Mouse (Mus musculus) brain, embryonic 14.5 days (tissue): ENCODE measurements at regions not wholly inside any gene's neighbourhood (a gene's known extent, or its start where the extent isn't known, plus 50 kb on each side); places are given as distances from the start of the nearest gene placed in this dataset.
A peak's percentile ranks its signal among the peaks of the same experiment; 100 is the strongest.

Source experiments
- DNase-seq: peaks from one replicate; pipeline ENCODE4 v3.0.0-alpha.2; 2011; ENCODE audit warnings: low read depth
- CTCF ChIP-seq: fragments of 200-500 bp; IDR thresholded peaks from 2 replicates; pipeline ENCODE4 v1.5.1; 2012; ENCODE audit warnings: inconsistent platforms, mild to moderate bottlenecking, moderate library complexity, borderline replicate concordance; ENCODE audit not compliant: insufficient read depth, insufficient read length; ENCODE audit errors: extremely low read depth
- POLR2A ChIP-seq: fragments of 200-500 bp; IDR thresholded peaks from 2 replicates; pipeline ENCODE4 v1.6.1; 2012; ENCODE audit warnings: mild to moderate bottlenecking, inconsistent platforms, borderline replicate concordance; ENCODE audit not compliant: poor library complexity, insufficient read depth, insufficient read length, severe bottlenecking; ENCODE audit errors: extremely low read depth

GRCm38 (mm10) chr10:118993819-118994574 lies 124.0 kb upstream of the Dyrk2 start:
- no peak for DNase-seq
- TF ChIP-seq POLR2A (no peak), CTCF (no peak)

- no peak for DNase-seq
- TF ChIP-seq POLR2A: no peak
- no peak for TF ChIP-seq CTCF
Measured at GRCm38 (mm10) chr10:118991213-118991612, 121.2 kb upstream of the Dyrk2 start.

- no peak for DNase-seq
- TF ChIP-seq POLR2A: no peak
- TF ChIP-seq CTCF: no peak
Measured at GRCm38 (mm10) chr10:118990500-118990899, 120.5 kb upstream of the Dyrk2 start.

GRCm38 (mm10) chr10:118989812-118990211 lies 119.8 kb upstream of the Dyrk2 start:
- no peak for TF ChIP-seq CTCF
- TF ChIP-seq POLR2A: no peak
- DNase-seq: no peak

- no peak for DNase-seq
- no peak for TF ChIP-seq CTCF
Measured at GRCm38 (mm10) chr10:118988249-118988648, 118.2 kb upstream of the Dyrk2 start.

- peak; percentile 34 for DNase-seq
- TF ChIP-seq CTCF (no peak), POLR2A (no peak)
Measured at GRCm38 (mm10) chr10:118984580-118984979, 114.6 kb upstream of the Dyrk2 start.

- DNase-seq: no peak
- TF ChIP-seq CTCF (no peak), POLR2A (no peak)
Measured at GRCm38 (mm10) chr10:118981446-118981845, 111.4 kb upstream of the Dyrk2 start.

- no peak for DNase-seq
- 0 out of 2 replicates have a peak, but pooled peaks have one; percentile 9 for TF ChIP-seq CTCF
- no peak for TF ChIP-seq POLR2A
Measured at GRCm38 (mm10) chr10:118979339-118979738, 109.3 kb upstream of the Dyrk2 start.

- TF ChIP-seq POLR2A (no peak), CTCF (no peak)
- no peak for DNase-seq
Measured at GRCm38 (mm10) chr10:118978181-118978743, 108.3 kb upstream of the Dyrk2 start.

- no peak for DNase-seq
- TF ChIP-seq POLR2A (no peak), CTCF (no peak)
Measured at GRCm38 (mm10) chr10:118976447-118976846, 106.4 kb upstream of the Dyrk2 start.

- DNase-seq: no peak
- no peak for TF ChIP-seq POLR2A
- TF ChIP-seq CTCF: no peak
Measured at GRCm38 (mm10) chr10:118975772-118976171, 105.8 kb upstream of the Dyrk2 start.

- TF ChIP-seq CTCF (no peak), POLR2A (no peak)
- peak; percentile 69 for DNase-seq
Measured at GRCm38 (mm10) chr10:118973324-118973723, 103.3 kb upstream of the Dyrk2 start.
